Mouse (Mus musculus) embryonic stem cell, embryonic (primary cell): ENCODE data around the gene Sbds.

Source experiments
- CTCF ChIA-PET, 4 experiments: fragments of 300-600 bp in 2 of 4; fragments of 350-600 bp in 2 of 4; sonication (Branson Sonifier 250); formaldehyde crosslinking; loops; one replicate each; lab custom pipeline; 2022; ENCODE audit warnings: inconsistent platforms in 2 of 4; lab: Charles Lee
- POLR2A ChIA-PET, 4 experiments: fragments of 300-600 bp in 2 of 4; fragments of 350-600 bp in 2 of 4; sonication (Branson Sonifier 250); formaldehyde crosslinking; loops; one replicate each; lab custom pipeline; 2022; ENCODE audit warnings: antibody characterized with exemption in 4 of 4, inconsistent platforms in 1 of 4; lab: Charles Lee

The Sbds gene

DNA sequence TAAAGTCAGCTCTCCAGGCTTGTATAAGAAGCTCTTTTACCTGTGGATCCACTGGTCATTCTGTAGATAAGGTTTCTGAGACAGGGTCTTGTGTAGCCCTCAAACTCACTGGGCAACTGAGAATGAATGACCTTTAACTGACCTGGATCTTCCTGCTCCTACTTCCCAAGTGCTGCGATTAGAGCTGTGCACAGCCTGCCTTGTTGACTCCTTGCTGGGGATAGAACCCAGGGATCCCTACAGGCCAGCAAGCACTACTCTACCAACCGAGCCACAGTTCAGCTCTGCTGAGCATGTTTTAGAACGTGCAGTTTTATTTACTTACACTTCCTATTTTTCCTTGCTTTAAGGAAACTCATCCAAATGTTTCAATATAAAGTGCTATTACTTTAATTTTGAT lies 57.9 kb downstream of the Sbds start:
- POLR2A ChIA-PET: interaction anchor here in 3 of 4 experiments (0.5 to 40.2 kb wide), 18 partner anchors 3 to 118 kb away, joined by 3 to 781 read pairs (median 7); partner anchors contain the start of genes Sbds (in 2 of the 3), Tyw1 (in 2 of the 3), Rabgef1 (in 1 of the 3) and Tmem248 (in 1 of the 3)
- CTCF ChIA-PET: interaction anchor here in 1 of 4 experiments (1.0 to 1.6 kb wide), 2 partner anchors 59 to 1044 kb away, joined by 3 read pairs; no protein-coding TSS in a partner anchor

DNA sequence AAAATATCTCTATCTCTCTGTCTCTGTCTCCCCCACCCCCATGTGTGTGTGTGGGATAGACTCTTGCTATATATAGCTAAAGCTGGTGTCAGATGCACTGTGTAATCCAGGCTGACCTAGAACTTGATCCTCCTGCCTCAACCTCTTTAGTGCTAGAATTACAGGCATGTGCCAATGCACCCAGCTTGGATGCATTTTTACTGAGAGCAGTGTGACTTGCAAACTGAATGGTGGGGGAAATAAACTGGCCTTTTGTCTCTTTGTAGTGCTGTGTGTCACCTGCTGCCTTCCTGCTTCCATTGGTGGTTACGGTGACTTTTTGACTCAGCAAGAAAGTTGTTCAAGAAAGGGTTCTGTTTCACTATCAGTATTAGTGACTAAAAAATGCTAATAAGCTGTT lies 59.0 kb downstream of the Sbds start:
- POLR2A ChIA-PET: interaction anchor here in 3 of 4 experiments (0.5 to 40.2 kb wide), 9 partner anchors 2 to 898 kb away, joined by 3 to 781 read pairs (median 5); partner anchors contain the start of genes Tmem248 (in 1 of the 3) and Tyw1 (in 1 of the 3)

More for the DNA sequence above, 59.0 kb downstream of the Sbds start:
- CTCF ChIA-PET: no interaction called here
